Mouse (Mus musculus) mesoderm, embryonic 11.5 days (tissue): ENCODE measurements around the gene Rnf214.

ENCODE experiments used
- DNase-seq: peaks from one replicate; pipeline ENCODE4 v3.0.0-alpha.2; 2012; ENCODE audit warnings: low read depth, low spot score

The Rnf214 gene

DNA sequence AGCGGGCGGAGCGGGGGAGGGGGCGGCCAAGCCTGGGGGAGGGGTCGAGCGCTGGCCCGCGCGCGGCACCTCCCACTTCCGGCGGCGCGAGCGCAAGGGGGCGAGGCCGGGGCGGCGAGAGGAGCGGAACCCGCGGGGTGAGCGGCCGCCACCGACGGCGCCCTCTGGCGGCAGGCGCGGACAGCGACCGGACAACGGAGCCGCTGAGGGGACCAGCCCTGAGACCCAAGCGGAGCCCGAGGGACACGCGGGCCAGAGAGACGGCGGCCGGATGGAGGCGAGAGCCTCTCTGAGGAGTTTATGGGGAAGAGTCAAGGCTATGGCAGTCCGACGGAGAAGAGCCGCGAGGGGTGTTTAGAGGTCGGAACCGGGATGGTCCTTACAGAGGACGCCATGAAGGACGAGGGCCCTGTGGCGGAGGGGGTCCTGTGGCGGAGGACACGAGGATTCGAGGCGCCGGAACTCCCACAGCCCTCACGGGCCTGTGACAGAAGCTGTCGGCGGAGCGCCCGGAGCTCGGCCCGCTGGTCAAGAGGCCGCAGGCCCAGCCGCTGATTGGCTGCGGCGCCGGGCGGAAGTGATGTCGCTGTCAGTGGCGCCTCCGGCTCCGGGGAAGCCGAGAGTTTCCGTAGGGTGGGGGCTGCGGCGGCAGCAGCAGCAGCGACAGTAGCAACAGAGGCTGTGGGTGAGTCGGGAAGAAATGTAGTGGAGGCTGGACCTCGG, at the start of gene Rnf214, which contains the start of gene Pcsk7:
Gene Rnf214 (minus strand): TSS at position 557 of the 723 bp plus-strand sequence.
Gene Pcsk7 (plus strand): TSS at position 143 of the 723 bp plus-strand sequence.
- peak; percentile 88 for DNase-seq

DNA sequence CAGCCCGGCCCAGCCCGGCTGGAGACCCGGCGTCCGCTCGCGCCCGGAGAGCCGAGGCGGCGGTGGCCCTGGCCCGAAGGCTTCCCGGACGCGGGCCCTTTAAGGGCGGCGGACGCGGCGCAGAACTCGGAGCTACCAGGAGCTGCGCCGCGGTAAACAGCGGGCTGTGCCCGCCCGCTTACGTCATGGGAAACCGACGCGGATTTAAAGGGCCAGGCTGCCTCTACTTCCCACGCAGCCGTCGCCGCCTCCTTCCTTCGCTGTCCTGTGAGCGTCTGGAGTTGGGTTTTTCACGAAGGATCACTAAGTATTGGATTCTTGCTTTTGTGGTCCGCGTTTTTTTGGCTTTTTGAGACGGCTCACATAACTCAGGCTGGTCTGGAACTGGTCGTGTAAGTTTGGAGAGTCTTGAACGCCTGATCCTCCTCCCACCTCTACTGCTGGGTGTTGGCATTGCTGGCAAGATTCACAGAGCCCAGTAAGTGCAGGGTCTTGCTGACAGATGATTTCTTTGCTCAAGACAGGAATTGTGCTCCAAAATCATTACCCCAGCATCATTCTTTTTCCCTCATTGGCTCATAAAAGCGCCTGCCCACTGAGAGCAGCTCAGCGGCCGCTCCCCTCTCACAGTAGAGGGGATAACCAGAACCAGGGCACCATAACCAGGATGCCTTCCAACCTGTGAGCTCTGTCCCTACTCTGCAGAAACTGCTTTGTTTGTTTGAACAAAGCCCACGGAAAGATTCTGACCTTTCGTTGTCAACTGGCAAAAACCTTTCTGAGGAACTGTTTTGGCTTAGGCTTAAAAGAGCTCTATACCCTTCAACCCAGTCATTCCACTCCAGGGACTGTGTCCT, 48.6 kb upstream of the Rnf214 start, which contains the start of gene Sidt2:
Gene Sidt2 (minus strand): TSS at position 152 of the 857 bp plus-strand sequence.
- peak; percentile 90 for DNase-seq

DNA sequence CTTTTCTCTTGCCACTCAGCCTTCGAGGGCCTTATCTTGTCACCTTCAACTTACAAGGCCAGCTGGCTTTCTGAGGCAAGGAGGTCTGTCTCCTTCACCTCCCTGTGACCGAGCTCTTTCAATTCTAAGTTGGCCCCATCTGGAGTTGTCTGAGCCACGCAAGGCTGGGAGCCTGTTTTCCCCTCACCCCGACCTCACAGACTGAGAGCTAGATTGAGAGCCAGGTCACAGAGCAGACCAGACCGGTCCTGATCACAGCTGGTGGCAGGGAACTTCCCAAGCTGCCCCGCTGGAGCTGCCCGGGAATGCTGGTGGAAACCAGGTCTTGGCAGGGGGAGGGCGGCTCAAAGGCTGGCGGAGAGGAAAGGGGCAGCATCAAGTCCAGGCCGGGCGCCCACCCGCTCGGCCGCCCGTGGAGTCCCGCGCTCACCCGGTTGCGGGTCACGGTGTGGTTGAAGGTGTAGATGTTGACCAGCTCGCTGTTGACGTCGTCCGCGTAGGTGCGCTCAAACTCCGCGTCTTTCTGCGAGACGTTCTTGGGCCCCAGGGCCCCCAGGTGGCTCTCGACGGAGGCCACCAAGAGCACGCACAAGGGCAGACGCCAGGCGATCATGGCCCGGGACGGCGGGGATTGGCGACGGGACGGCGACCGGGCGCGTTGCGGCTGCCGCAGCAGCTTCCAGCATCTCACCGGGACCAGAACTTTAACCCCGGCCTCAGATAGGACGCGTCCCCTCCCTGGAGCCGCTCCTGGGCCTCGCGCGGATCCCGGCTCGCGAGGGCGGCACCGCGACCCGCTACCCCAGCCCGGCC, 47.8 kb upstream of the Rnf214 start:
- DNase-seq: peak; percentile 47

DNA sequence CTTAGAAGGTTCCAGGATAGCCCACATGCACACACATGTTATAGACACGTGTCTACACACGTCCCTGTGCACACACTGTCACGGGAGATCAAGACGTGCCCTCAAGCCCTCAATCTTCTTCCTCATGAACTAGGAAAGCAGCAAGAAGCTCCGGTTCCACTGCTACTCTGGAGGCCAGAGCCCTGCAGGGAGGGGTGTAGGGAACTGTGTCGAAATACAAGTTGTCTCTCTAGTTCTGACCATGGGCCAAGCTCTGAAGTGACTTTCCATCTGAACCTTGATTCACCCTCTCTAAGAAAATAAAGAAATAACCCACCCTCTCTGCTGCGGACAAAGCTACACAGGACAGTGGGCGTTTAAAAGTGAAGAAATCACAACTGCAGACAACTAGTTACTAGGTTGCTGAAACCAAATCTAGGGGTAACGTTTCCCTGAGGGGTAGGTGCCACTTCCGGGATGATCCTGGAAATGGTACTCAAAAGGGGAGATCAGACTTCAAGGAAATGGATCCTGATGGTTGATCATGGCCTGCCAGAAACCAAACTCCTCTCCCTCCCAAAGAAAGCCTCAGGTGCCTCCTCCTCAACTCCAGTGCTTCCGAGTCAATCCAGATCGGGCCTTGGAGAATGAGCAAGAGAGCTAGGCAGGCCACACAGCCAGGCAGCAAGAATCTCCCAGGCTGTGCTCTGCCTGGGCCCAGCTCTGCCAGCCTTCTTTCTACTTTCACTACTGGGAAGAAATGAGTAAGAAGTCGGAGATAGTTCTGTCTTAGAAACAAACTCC, 47.0 kb upstream of the Rnf214 start:
- DNase-seq: no peak

DNA sequence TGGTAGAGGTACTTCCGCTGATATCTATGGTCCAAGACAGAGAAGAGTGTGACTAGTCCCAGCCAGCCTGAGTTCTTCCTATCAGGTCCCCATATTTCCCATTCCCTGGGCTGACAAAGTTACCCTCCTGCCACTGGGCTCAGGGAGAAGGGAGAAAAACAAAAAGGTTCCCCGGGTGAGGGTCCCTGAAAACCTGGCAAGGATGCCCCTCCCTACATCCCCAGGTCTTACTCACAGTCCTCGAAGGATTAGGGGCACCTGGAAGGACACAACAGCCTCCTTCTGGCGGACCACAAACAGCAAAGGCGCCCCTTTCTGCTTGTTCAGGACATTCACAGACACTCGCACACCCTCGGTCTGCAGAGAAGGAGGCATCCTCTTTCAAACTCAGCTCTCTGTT, 46.2 kb upstream of the Rnf214 start:
- DNase-seq: no peak

DNA sequence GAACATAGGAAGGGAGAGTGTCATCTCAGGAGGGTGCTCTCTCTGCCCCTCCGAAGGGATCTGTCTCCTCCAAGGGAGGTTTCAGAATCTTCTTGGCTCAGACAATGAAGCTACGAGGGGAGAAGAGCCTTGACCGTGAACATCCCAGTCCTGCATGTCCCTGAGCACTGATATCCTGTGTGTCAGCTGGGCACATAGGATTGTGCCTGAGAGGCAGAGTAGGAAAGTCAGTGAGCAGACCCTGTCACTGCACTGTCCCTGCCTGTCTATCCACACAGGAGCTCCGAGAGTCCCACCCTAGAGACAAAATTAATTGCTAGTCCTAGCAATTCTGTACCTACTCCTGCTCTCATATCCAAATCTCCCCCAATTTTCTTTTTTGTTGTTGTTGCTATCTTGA, 45.3 kb upstream of the Rnf214 start:
- no peak for DNase-seq

DNA sequence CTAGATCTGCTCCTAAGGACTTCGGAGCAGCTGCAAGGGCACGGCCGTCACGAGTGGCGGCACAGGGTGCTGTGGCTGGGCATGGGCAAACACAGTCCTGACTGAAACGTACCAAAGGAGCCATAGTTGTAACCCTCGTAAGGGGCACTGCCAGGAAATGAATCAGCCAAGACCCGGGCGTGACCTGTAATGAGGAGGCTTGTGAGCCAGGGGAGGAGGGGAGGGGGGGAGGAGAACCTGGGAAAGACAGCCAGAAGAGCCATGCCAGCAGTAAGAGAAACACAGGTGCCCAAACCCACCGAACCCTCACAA, 40.1 kb upstream of the Rnf214 start:
- DNase-seq: no peak

DNA sequence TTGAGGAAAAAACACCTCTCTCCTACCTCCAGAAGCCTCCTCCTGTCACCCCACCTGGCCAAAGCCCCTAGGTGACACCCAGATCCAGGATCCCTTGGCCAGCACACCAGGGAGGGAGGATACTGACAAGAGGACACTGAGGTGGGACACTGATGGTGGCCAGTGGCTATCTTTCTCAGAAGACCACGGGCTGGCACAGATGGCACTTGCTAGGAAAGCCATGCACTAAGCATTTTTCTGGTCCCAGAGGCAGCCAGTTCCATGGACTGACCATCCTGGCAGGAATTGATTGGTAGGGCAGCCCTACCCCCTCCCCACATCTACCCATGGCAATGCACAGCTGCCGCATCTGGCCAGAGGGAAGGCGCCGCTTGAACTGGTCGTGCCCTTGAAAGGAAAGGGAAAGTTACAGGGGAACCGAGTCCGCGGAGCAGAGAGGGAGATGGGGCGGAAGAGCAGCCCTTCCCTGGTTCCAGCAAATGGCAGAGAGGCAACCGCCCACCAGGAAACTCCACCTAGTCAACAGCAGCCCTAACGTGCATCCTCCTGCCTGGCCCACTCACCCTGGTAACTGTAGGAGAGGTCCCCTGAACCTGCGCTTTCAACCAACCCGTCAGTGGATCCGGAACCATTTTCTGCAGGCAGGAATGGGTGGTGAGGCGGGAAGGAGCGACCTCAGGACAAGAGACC, 39.6 kb upstream of the Rnf214 start:
- DNase-seq: no peak

DNA sequence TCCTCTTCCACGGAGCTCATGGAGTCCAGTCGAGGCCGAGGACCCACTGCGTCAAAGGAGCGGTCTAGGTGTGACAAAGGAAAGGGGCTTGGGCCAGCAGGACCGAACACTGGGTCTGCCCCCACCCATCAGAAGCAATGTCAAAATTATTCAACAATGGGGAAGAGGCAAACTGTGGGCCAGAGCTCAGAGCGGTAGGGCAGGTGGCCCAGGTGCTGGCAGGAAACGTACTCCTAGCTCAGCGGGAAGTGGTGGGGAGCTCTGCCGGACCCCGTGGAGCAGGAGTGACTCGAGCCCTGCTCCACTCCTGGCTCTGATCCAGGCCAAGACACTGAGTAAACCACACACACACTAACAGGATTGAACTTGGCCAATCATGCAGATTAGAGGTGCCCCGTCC, 39.0 kb upstream of the Rnf214 start:
- no peak for DNase-seq

DNA sequence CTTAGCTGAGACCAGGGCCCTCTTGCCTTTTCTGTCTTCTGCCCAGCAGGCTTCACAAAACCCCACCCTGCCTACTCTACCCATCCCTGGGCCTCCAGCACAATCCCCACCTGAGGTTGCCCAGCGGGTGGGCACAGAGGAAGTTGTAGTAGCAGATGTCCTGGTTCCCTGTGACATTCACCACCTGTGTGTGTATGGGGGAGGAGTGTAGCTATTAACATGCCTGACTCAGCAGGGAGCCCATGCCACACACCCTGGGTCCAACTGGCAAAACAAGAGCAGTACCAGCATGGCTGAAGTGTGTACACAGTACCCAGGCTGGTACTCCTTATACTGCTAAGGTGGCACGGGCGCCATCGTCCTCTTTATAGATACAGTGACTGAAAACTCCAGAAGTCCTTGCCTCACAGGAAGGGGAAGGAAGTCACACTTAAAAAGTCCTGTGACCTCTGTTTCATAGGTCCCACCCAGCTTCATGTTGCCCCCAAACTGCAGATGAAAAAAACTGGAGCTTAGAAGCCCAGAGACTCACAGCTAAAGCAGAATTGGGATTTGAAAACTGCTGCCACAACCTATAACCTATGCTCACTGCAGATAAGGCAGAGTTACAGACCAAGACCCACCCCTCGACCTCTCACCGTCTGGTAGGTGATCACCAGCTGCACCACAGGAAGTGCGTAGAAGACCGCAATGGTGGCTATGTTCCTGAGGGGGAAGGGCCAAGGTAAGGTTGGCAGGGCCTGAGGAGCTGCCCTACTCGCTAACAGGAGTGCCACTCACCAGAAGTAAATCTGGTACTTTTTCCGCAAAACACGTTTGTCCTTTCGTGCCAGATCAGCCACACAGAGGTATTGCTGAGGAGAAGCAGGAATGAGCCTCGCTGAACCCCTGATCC, 38.0 kb upstream of the Rnf214 start:
- no peak for DNase-seq

DNA sequence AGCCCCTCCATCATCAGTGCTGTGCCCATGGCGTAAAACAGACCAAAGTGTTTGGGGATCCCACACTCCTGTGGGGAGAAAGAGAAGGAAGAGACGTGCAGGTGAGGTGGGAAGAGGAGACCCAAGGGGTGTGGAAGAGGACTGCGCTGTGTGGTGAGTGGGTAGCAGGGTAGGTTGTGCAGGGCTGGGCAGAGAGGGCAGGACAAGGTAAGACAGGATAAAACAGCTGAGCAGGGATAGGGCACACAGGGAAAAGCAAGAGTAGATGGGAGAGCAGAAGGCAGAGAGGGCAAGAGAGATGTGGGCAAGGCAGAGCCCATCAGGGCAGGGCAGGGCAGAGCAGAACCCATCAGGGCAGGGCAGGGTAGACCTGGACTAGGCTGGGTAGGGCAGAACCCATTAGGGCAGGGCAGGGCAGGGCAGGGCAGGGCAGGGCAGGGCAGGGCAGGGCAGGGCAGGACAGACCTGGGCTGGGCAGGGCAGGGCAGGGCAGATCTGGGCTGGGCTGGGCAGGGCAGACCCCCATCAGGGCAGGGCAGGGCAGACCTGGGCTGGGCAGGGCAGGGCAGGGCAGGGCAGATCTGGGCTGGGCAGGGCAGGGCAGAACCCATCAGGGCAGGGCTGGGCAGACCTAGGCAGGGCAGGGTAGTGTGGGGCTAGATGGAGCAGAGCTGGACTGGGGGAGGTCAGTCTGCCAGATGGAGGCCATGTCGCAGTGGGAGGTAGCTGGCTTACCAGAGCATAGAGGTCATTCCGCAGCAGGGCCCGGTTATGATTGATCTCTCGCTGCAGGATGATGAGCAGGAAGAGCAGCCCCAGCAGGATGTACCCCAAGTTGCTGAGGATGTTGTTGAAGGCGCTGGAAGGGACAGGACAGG, 37.2 kb upstream of the Rnf214 start:
- no peak for DNase-seq

DNA sequence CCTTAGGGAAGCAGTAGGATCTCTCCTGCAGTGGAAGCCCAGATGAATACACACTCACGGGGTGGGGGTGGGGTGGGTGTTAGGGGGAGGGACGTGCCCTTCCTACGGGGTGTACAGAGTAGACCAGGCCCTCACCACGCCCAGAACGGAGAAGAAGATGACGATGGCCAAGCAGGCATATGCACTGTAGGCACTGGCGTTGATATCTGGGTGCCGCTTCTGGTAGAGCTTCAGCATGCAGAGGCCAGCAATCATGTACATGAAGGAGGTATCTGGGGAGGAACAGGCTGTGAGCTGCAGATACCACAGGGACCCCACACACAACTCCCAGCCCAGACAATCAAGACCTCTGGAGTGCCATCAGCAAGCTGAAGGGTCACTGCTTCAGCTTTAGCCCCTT, 36.2 kb upstream of the Rnf214 start:
- DNase-seq: no peak

DNA sequence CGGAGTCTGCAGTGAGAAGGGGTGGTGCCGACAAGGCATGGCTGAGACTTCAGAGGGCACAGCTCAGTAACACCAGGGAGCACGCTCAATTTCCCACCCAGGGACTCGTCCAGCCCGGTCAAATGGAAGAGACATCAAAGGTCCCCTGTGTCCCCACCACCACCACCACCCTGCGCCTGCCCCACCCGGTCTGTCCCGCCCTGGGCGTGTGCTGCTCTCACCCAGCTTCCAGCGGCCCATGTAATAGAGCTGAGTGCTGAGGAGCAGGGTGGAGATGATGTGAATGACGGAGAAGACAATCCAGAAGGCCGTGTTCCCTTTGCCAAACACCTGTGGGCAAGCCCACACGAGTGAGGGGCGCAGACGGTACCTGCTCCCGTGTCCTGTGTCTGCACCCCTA, 35.8 kb upstream of the Rnf214 start:
- DNase-seq: no peak

DNA sequence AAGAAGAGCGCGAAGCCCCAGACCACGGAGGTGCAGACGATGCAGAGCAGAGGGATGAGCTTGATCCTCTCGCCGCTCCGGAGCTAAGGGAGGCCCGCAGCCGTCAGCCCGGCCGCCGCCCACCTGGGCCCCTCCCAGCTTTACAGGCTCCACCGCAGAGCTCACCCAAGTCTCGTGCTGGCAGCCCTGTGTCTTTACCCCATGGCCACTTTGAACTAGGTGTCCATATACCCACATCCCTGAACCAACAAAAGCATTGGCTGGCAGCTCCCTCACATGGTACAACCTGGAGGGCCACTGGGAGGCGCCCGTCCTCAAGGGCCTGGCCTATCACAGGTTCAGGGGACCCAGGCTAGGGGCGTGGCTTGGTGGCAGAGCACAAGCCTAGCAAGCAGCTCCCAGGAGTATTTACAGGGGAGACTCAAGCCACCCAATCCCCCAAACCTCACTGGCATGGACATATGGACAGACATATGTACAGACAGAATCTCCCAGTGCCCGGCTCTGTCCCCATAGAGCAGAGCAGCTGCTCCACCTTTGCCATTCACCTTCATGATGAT, 34.7 kb upstream of the Rnf214 start:
- DNase-seq: no peak

DNA sequence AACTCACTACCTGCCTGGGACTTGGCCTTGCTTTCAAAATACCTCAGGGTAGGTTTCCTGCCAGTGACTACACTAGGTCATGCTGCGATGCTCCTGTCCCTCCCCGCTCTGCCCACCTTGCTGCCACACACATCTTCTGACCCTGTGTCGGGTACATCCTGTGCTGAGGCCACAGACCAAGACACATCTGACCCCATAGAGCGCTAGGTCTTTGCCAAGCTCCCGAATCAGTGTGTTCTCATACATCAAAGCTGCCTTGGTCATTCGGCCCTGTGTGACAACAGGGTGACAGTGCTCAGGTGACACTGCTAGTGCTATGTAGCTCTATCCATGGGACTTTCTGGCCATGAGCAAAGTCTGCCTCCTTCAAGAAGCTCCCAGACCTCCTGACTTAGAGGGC, 33.1 kb upstream of the Rnf214 start:
- DNase-seq: no peak

DNA sequence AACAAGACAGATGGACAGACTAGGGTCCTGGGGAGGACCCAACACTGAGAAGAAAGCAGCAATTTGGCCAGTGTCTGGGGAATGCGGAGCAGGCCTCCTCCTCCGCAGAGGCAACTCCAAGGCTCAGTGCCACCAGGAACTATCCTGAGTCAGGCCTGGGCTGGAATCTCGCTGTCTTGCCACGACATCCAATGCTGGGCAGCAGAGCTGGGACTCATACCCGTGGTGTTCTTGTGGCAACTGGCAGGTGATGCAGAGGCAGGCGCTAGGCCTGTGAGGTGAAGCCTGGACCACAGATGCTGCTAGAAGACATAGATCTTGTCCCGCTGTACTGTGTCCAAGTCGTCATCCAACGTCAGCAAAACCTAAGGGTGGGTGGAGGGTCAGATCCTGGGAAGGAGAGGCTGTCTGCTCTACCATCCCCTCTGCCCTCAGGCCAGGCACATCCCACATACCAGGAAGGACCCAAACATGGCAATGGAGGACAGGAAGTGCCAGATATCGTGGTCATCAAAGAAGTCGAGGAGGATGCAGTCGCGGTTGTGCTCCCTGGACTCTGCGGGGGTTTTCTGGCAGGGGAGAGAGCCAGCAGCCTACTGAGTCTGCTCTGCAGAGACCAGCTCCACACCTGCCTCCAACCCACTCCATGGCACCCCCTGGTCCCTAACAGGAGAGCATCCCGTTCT, 32.4 kb upstream of the Rnf214 start:
- no peak for DNase-seq

DNA sequence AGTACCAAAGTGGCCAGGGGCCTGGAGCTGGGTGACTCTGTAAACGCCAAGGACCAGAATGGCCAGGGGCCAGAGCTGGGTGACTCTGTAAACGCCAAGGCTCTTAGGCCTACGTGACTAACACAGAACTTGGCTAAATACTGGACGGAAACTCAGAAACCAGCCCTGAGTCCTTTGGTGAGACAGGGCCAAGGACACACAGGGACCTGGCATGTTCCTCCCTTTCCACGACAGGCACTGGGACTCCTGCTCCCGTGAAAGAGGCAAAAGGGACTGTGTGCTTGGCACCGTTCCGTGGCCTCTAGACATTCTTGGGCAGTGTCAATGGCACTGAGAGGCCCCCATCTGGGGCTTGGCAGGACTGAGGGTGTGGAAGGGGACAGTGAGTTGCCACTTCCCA, 31.4 kb upstream of the Rnf214 start:
- no peak for DNase-seq

DNA sequence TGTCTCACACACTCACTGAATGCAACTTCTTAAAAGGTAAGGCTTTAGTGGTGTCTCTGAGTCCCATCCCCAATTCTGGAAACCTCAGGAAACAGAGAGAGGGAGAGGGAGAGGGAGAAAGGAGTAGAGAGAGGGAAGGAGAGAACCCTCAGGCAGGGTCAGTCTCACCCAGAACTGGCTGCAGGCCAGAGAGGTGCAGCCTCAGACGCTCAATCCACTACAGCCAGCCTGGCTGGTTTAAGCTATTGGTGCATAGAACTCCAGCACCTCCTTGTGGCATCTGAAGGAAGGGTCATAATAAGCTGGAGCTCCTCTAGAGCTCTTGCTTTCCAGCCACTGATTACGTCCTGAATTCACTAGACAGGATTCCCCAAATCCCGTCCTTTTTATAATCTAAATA, 30.2 kb upstream of the Rnf214 start:
- DNase-seq: peak; percentile 72
